Mouse (Mus musculus): ENCODE data around the gene Trpc7. TPM values are rescaled to one million over a fixed set of nuclear protein-coding genes. Genes with fewer than 3 reads are reported as not detected.

Gene Trpc7
- polyA plus RNA-seq, 1 experiment = 0.20 TPM

- DNase-seq (ENCODE audit: low read depth, low spot score) = no peak
- 12% methylated on average over 70 of the region's 71 CpGs for WGBS
Measured at GRCm38 (mm10) chr13:56753192-56753951, 142.4 kb downstream of the Trpc7 start, which contains the start of gene Gm45623. TSS of gene Gm45623 (minus strand) at chr13:56753827.

- no peak for DNase-seq (ENCODE audit: low read depth, low spot score)
Measured at GRCm38 (mm10) chr13:56752474-56753191, 143.2 kb downstream of the Trpc7 start.

GRCm38 (mm10) chr13:56751774-56752173 lies 144.0 kb downstream of the Trpc7 start:
- WGBS = 78% methylated on average over 5 of the region's 5 CpGs
- no peak for DNase-seq (ENCODE audit: low read depth, low spot score)

More at GRCm38 (mm10) chr13:56752474-56753191, 143.2 kb downstream of the Trpc7 start:
- WGBS = 13% methylated on average over 41 of the region's 41 CpGs

- DNase-seq (ENCODE audit: low read depth, low spot score) = no peak
- 78% methylated on average over 7 of the region's 7 CpGs for WGBS
Measured at GRCm38 (mm10) chr13:56749377-56749776, 146.4 kb downstream of the Trpc7 start.

- DNase-seq (ENCODE audit: low read depth, low spot score) = peak; percentile 85
- WGBS = 25% methylated on average over 8 of the region's 8 CpGs
Measured at GRCm38 (mm10) chr13:56747554-56747953, 148.2 kb downstream of the Trpc7 start.

GRCm38 (mm10) chr13:56746739-56747532 lies 148.9 kb downstream of the Trpc7 start:
- 35% methylated on average over 10 of the region's 10 CpGs for WGBS
- DNase-seq (ENCODE audit: low read depth, low spot score) = no peak

- DNase-seq (ENCODE audit: low read depth, low spot score) = no peak
- WGBS = 87% methylated on average over 6 of the region's 6 CpGs
Measured at GRCm38 (mm10) chr13:56742325-56742901, 153.4 kb downstream of the Trpc7 start.

GRCm38 (mm10) chr13:56741691-56742090 lies 154.1 kb downstream of the Trpc7 start:
- no peak for DNase-seq (ENCODE audit: low read depth, low spot score)
- 95% methylated on average over 7 of the region's 7 CpGs for WGBS

GRCm38 (mm10) chr13:56740496-56740895 lies 155.3 kb downstream of the Trpc7 start:
- DNase-seq (ENCODE audit: low read depth, low spot score) = no peak
- WGBS = 91% methylated on average over 6 of the region's 6 CpGs

GRCm38 (mm10) chr13:56739556-56739955 lies 156.2 kb downstream of the Trpc7 start:
- 91% methylated on average over 5 of the region's 5 CpGs for WGBS
- no peak for DNase-seq (ENCODE audit: low read depth, low spot score)

- 36% methylated on average over 6 of the region's 6 CpGs for WGBS
- DNase-seq (ENCODE audit: low read depth, low spot score) = no peak
Measured at GRCm38 (mm10) chr13:56735212-56735875, 160.4 kb downstream of the Trpc7 start.

GRCm38 (mm10) chr13:56734617-56735016 lies 161.2 kb downstream of the Trpc7 start:
- no peak for DNase-seq (ENCODE audit: low read depth, low spot score)

GRCm38 (mm10) chr13:56729046-56729445 lies 166.7 kb downstream of the Trpc7 start:
- 86% methylated on average over 7 of the region's 7 CpGs for WGBS
- DNase-seq (ENCODE audit: low read depth, low spot score) = no peak

More at GRCm38 (mm10) chr13:56734617-56735016, 161.2 kb downstream of the Trpc7 start:
- WGBS = 84% methylated on average over 4 of the region's 4 CpGs

- 72% methylated on average over 4 of the region's 4 CpGs for WGBS
- no peak for DNase-seq (ENCODE audit: low read depth, low spot score)
Measured at GRCm38 (mm10) chr13:56726551-56726950, 169.2 kb downstream of the Trpc7 start.

Other genes with a start within 250 kb of the Trpc7 start
- 7.2 and 9.8 TPM in 2 replicates for gene Smad5, start 193.0 kb downstream of the Trpc7 start, polyA plus RNA-seq (2012; rRNA removed)
- gene Gm45623, start 142.2 kb downstream of the Trpc7 start, polyA plus RNA-seq (2012; rRNA removed) = 0.12 TPM in 2 replicates